Mouse (Mus musculus): Measurements from ENCODE around the gene Ubap2l. TPM values are rescaled to one million over a fixed set of nuclear protein-coding genes. Genes with fewer than 3 reads are reported as not detected.

Gene Ubap2l
- polyA plus RNA-seq, 1 experiment from 2014 or later = 220 TPM

- Histone ChIP-seq H3K4me3 (ENCODE audit: low read depth, low read length) (no peak overlapping the region), H3K27ac (ENCODE audit: low read depth, low read length) (no peak overlapping the region)
- whole genome bisulfite sequencing = 18% methylated on average over 5 of the region's 5 CpGs
Measured at GRCm38 (mm10) chr3:90076921-90077716, 24.7 kb upstream of the Ubap2l start.

GRCm38 (mm10) chr3:90072294-90072693 lies 19.9 kb upstream of the Ubap2l start, which contains the start of gene Tpm3:
Gene Tpm3, plus strand, starts transcription at chr3:90072649.
- no peaks in the 10 kb centered on the region for H3K4me1 ChIP-seq (replicated peaks; ENCODE audit: control insufficient read depth, insufficient read depth, low read length)
- H3K9ac ChIP-seq (ENCODE audit: low read depth, low read length) = no peak within 1 kb of the TSS
- ATAC-seq (replicated peaks; ENCODE audit: low FRiP score) (no peak), DNase-seq (ENCODE audit: low spot score) (no peak)
- H3K4me3 ChIP-seq (ENCODE audit: low read depth, low read length) = no peak within 1 kb of the TSS
- no peak within 1 kb of the TSS for H3K4me2 ChIP-seq
- no peaks in the 10 kb centered on the region for H3K9me3 ChIP-seq (ENCODE audit: control insufficient read depth, low read length)
- H3K36me3 ChIP-seq (ENCODE audit: control insufficient read depth, insufficient read depth, low read length) = no peaks in the 10 kb centered on the region
- H3K27ac ChIP-seq (ENCODE audit: low read depth, low read length) = no peak within 1 kb of the TSS
- WGBS = 49% methylated on average over 4 of the region's 4 CpGs
- no peaks in the 10 kb centered on the region for H3K27me3 ChIP-seq (replicated peaks; ENCODE audit: control insufficient read depth, insufficient read depth, low read length)

More at GRCm38 (mm10) chr3:90076921-90077716, 24.7 kb upstream of the Ubap2l start:
- H3K4me2 ChIP-seq = no peak overlapping the region
- H3K27me3 ChIP-seq (replicated peaks; ENCODE audit: control insufficient read depth, insufficient read depth, low read length) = no peaks in the 10 kb centered on the region
- H3K9me3 ChIP-seq (ENCODE audit: control insufficient read depth, low read length) = no peaks in the 10 kb centered on the region
- DNase-seq (ENCODE audit: low spot score) (no peak), ATAC-seq (replicated peaks; ENCODE audit: low FRiP score) (no peak)
- H3K9ac ChIP-seq (ENCODE audit: low read depth, low read length) = no peak overlapping the region
- no peaks in the 10 kb centered on the region for H3K36me3 ChIP-seq (ENCODE audit: control insufficient read depth, insufficient read depth, low read length)
- H3K4me1 ChIP-seq (replicated peaks; ENCODE audit: control insufficient read depth, insufficient read depth, low read length) = peaks cover 12% of the 10 kb centered on the region

GRCm38 (mm10) chr3:90069688-90070087 lies 17.3 kb upstream of the Ubap2l start:
- Histone ChIP-seq H3K36me3 (ENCODE audit: control insufficient read depth, insufficient read depth, low read length) (no peaks in the 10 kb centered on the region; the same call in 1 of the 2 replicates), H3K4me3 (ENCODE audit: low read depth, low read length) (no peak overlapping the region)
- 54% methylated on average over 7 of the region's 7 CpGs for WGBS

GRCm38 (mm10) chr3:90067851-90068250 lies 15.4 kb upstream of the Ubap2l start:
- 85% methylated on average over 4 of the region's 4 CpGs for WGBS
- Histone ChIP-seq H3K4me2 (no peak overlapping the region), H3K4me3 (ENCODE audit: low read depth, low read length) (no peak overlapping the region), H3K4me1 (replicated peaks; ENCODE audit: control insufficient read depth, insufficient read depth, low read length) (no peaks in the 10 kb centered on the region), H3K27me3 (replicated peaks; ENCODE audit: control insufficient read depth, insufficient read depth, low read length) (no peaks in the 10 kb centered on the region), H3K27ac (ENCODE audit: low read depth, low read length) (no peak overlapping the region), H3K9ac (ENCODE audit: low read depth, low read length) (no peak overlapping the region), H3K9me3 (ENCODE audit: control insufficient read depth, low read length) (no peaks in the 10 kb centered on the region), H3K36me3 (ENCODE audit: control insufficient read depth, insufficient read depth, low read length) (peaks cover 4% of the 10 kb centered on the region; the same call in 1 of the 2 replicates)
- peak; percentile 26 for DNase-seq (ENCODE audit: low spot score)
- ATAC-seq (replicated peaks; ENCODE audit: low FRiP score) = no peak

More at GRCm38 (mm10) chr3:90069688-90070087, 17.3 kb upstream of the Ubap2l start:
- no peak for ATAC-seq (replicated peaks; ENCODE audit: low FRiP score)
- Histone ChIP-seq H3K9me3 (ENCODE audit: control insufficient read depth, low read length) (no peaks in the 10 kb centered on the region), H3K9ac (ENCODE audit: low read depth, low read length) (no peak overlapping the region), H3K4me2 (no peak overlapping the region), H3K27me3 (replicated peaks; ENCODE audit: control insufficient read depth, insufficient read depth, low read length) (no peaks in the 10 kb centered on the region), H3K27ac (ENCODE audit: low read depth, low read length) (no peak overlapping the region), H3K4me1 (replicated peaks; ENCODE audit: control insufficient read depth, insufficient read depth, low read length) (no peaks in the 10 kb centered on the region)
- no peak for DNase-seq (ENCODE audit: low spot score)

- H3K9ac ChIP-seq (ENCODE audit: low read depth, low read length) = no peak overlapping the region
- DNase-seq (ENCODE audit: low spot score) (no peak), ATAC-seq (replicated peaks; ENCODE audit: low FRiP score) (no peak)
- H3K27ac ChIP-seq (ENCODE audit: low read depth, low read length) = no peak overlapping the region
- no peak overlapping the region for H3K4me3 ChIP-seq (ENCODE audit: low read depth, low read length)
- WGBS = 54% methylated on average over 3 of the region's 3 CpGs
- H3K4me1 ChIP-seq (replicated peaks; ENCODE audit: control insufficient read depth, insufficient read depth, low read length) = no peaks in the 10 kb centered on the region
- H3K36me3 ChIP-seq (ENCODE audit: control insufficient read depth, insufficient read depth, low read length) = peaks cover 7% of the 10 kb centered on the region; the same call in 1 of the 2 replicates
- no peaks in the 10 kb centered on the region for H3K27me3 ChIP-seq (replicated peaks; ENCODE audit: control insufficient read depth, insufficient read depth, low read length)
- no peak overlapping the region for H3K4me2 ChIP-seq
- no peaks in the 10 kb centered on the region for H3K9me3 ChIP-seq (ENCODE audit: control insufficient read depth, low read length)
Measured at GRCm38 (mm10) chr3:90065553-90065952, 13.1 kb upstream of the Ubap2l start.

- Histone ChIP-seq H3K27me3 (replicated peaks; ENCODE audit: control insufficient read depth, insufficient read depth, low read length) (no peaks in the 10 kb centered on the region), H3K4me1 (replicated peaks; ENCODE audit: control insufficient read depth, insufficient read depth, low read length) (no peaks in the 10 kb centered on the region), H3K27ac (ENCODE audit: low read depth, low read length) (no peak overlapping the region), H3K4me3 (ENCODE audit: low read depth, low read length) (no peak overlapping the region), H3K4me2 (no peak overlapping the region), H3K9me3 (ENCODE audit: control insufficient read depth, low read length) (no peaks in the 10 kb centered on the region), H3K36me3 (ENCODE audit: control insufficient read depth, insufficient read depth, low read length) (peaks cover 10% of the 10 kb centered on the region; the same call in 1 of the 2 replicates), H3K9ac (ENCODE audit: low read depth, low read length) (no peak overlapping the region)
- WGBS = 84% methylated on average over 3 of the region's 3 CpGs
- DNase-seq (ENCODE audit: low spot score) (no peak), ATAC-seq (replicated peaks; ENCODE audit: low FRiP score) (no peak)
Measured at GRCm38 (mm10) chr3:90064383-90064782, 12.0 kb upstream of the Ubap2l start.

- Histone ChIP-seq H3K36me3 (ENCODE audit: control insufficient read depth, insufficient read depth, low read length) (peaks cover 14% of the 10 kb centered on the region; the same call in 1 of the 2 replicates), H3K9me3 (ENCODE audit: control insufficient read depth, low read length) (no peaks in the 10 kb centered on the region), H3K27me3 (replicated peaks; ENCODE audit: control insufficient read depth, insufficient read depth, low read length) (no peaks in the 10 kb centered on the region), H3K4me2 (no peak overlapping the region), H3K4me3 (ENCODE audit: low read depth, low read length) (no peak overlapping the region), H3K27ac (ENCODE audit: low read depth, low read length) (no peak overlapping the region), H3K9ac (ENCODE audit: low read depth, low read length) (no peak overlapping the region), H3K4me1 (replicated peaks; ENCODE audit: control insufficient read depth, insufficient read depth, low read length) (no peaks in the 10 kb centered on the region)
- no peak for DNase-seq (ENCODE audit: low spot score)
- ATAC-seq (replicated peaks; ENCODE audit: low FRiP score) = no peak
- 83% methylated on average over 2 of the region's 2 CpGs for WGBS
Measured at GRCm38 (mm10) chr3:90062539-90062938, 10.1 kb upstream of the Ubap2l start.

GRCm38 (mm10) chr3:90061549-90061948 lies 9.1 kb upstream of the Ubap2l start:
- H3K36me3 ChIP-seq (ENCODE audit: control insufficient read depth, insufficient read depth, low read length) = peaks cover 20% of the 10 kb centered on the region; the same call in 1 of the 2 replicates
- H3K9me3 ChIP-seq (ENCODE audit: control insufficient read depth, low read length) = no peaks in the 10 kb centered on the region
- 92% methylated on average over 6 of the region's 6 CpGs for WGBS
- no peak overlapping the region for H3K4me2 ChIP-seq
- ATAC-seq (replicated peaks; ENCODE audit: low FRiP score) (no peak), DNase-seq (ENCODE audit: low spot score) (no peak)
- H3K4me3 ChIP-seq (ENCODE audit: low read depth, low read length) = no peak overlapping the region
- no peak overlapping the region for H3K9ac ChIP-seq (ENCODE audit: low read depth, low read length)
- H3K27me3 ChIP-seq (replicated peaks; ENCODE audit: control insufficient read depth, insufficient read depth, low read length) = no peaks in the 10 kb centered on the region
- H3K4me1 ChIP-seq (replicated peaks; ENCODE audit: control insufficient read depth, insufficient read depth, low read length) = no peaks in the 10 kb centered on the region
- no peak overlapping the region for H3K27ac ChIP-seq (ENCODE audit: low read depth, low read length)
